Mouse (Mus musculus) forebrain, postnatal 0 days (tissue): ENCODE data around the gene Sik3. TPM values are rescaled to one million over a fixed set of nuclear protein-coding genes. Genes with fewer than 3 reads are reported as not detected.
A peak's percentile ranks its signal among the peaks of the same experiment; 100 is the strongest.

Experiments used
- ATAC-seq: fragments of 200-750 bp; cut with Nextera tagmentation; 2 replicates; pipeline ENCODE4 v1.8.0; 2017; ENCODE audit warnings: mild to moderate bottlenecking, moderate library complexity
- DNase-seq: peaks from one replicate; pipeline ENCODE4 v3.0.0-alpha.2; 2015
- H3K27ac ChIP-seq: fragments of 300-500 bp; sonication (generic); 2 replicates; pipeline ENCODE4 v1.5.1; 2014; ENCODE audit warnings: low read depth, mild to moderate bottlenecking, antibody characterized with exemption, low read length, moderate library complexity, mixed read lengths
- H3K27me3 ChIP-seq: fragments of 300-500 bp; sonication (generic); 2 replicates; pipeline ENCODE4 v1.6.1; 2014; ENCODE audit warnings: mild to moderate bottlenecking, low read length, mixed read lengths; ENCODE audit not compliant: insufficient read depth
- H3K36me3 ChIP-seq: fragments of 300-500 bp; sonication (generic); 2 replicates; pipeline ENCODE4 v1.6.1; 2014; ENCODE audit warnings: mild to moderate bottlenecking, moderate library complexity; ENCODE audit not compliant: insufficient read depth
- H3K4me1 ChIP-seq: fragments of 300-500 bp; sonication (generic); 2 replicates; pipeline ENCODE4 v1.6.1; 2014; ENCODE audit warnings: antibody characterized with exemption; ENCODE audit not compliant: insufficient read depth
- H3K4me2 ChIP-seq: fragments of 300-500 bp; sonication (generic); 2 replicates; pipeline ENCODE4 v1.6.1; 2014; ENCODE audit warnings: low read depth, mild to moderate bottlenecking, moderate library complexity
- H3K4me3 ChIP-seq: fragments of 300-500 bp; sonication (generic); 2 replicates; pipeline ENCODE4 v1.5.1; 2014; ENCODE audit warnings: low read depth, low read length, mixed read lengths
- H3K9ac ChIP-seq: fragments of 300-500 bp; sonication (generic); 2 replicates; pipeline ENCODE4 v1.6.1; 2014; ENCODE audit warnings: mild to moderate bottlenecking
- H3K9me3 ChIP-seq: fragments of 300-500 bp; sonication (generic); 2 replicates; pipeline ENCODE4 v1.6.1; 2016; ENCODE audit warnings: low read length
- CTCF ChIP-seq: sonication (generic); IDR thresholded peaks from 2 replicates; pipeline ENCODE4 v1.5.1; 2016; ENCODE audit warnings: antibody characterized with exemption, control low read depth, low read depth
- WGBS: fragments of 180-500 bp; shearing (Covaris S2); extraction: QIAGEN DNeasy Blood & Tissue Kit; methylation state at CpG from one replicate; pipeline ENCODE4 v1.1.7; 2014; 5-methylcytosine and 5-hydroxymethylcytosine counted together
- polyA plus RNA-seq: library from polyadenylated mRNA; unstranded; fragments of >200 nt; fragmentation: Nextera tagmentation; extraction: Ambion mirVana; gene quantifications from 2 replicates; pipeline ENCODE4 v1.2.1, GENCODE M21; 2015
- total RNA-seq: library from RNA; depleted of rRNA; stranded (reverse); fragments of >200 nt; gene quantifications from 2 replicates; pipeline ENCODE4 v1.2.3, GENCODE M21; 2014

Gene Sik3
- total and polyA plus RNA-seq, 2 experiments from 2014 or later, result 9.3 to 27.9 TPM

- peak overlapping the region; percentile 97 for H3K4me3 ChIP-seq
- H3K4me2 ChIP-seq, result peak overlapping the region; percentile 92
- no peaks in the 10 kb centered on the region for H3K27me3 ChIP-seq
- H3K27ac ChIP-seq, result peak overlapping the region; percentile 90
- no peaks in the 10 kb centered on the region for H3K9me3 ChIP-seq
- under 1% methylated on average over 23 of the region's 23 CpGs for WGBS
- H3K4me1 ChIP-seq, result peaks cover 11% of the 10 kb centered on the region; the same call in 1 of the 2 replicates
- DNase-seq (peak; percentile 40), ATAC-seq (no peak)
- H3K9ac ChIP-seq, result peak overlapping the region; percentile 86
- peak; percentile 39 for TF ChIP-seq CTCF
- H3K36me3 ChIP-seq, result 0 out of 2 replicates have a peak, but pooled peaks cover 1% of the 10 kb centered on the region
Observed at GRCm38 (mm10) chr9:45983676-45984408, 28.8 kb upstream of the Sik3 start.

- no peaks in the 10 kb centered on the region for H3K9me3 ChIP-seq
- H3K4me1 ChIP-seq, result peaks cover 11% of the 10 kb centered on the region; the same call in 1 of the 2 replicates
- no peaks in the 10 kb centered on the region for H3K27me3 ChIP-seq
- DNase-seq (peak; percentile 95), ATAC-seq (peak; percentile 97)
- H3K4me3 ChIP-seq, result peak overlapping the region; percentile 97
- TF ChIP-seq CTCF, result 0 out of 2 replicates have a peak, but pooled peaks have one; percentile 12
- no peaks in the 10 kb centered on the region for H3K36me3 ChIP-seq
- WGBS, result under 1% methylated on average over 49 of the region's 76 CpGs
- peak overlapping the region; percentile 86 for H3K9ac ChIP-seq
- peak overlapping the region; percentile 90 for H3K27ac ChIP-seq
- H3K4me2 ChIP-seq, result peak overlapping the region; percentile 92
Observed at GRCm38 (mm10) chr9:45984409-45985228, 28.0 kb upstream of the Sik3 start.

- Histone ChIP-seq H3K4me3 (peak overlapping the region; percentile 97), H3K27me3 (no peaks in the 10 kb centered on the region), H3K27ac (peak overlapping the region; percentile 90), H3K4me1 (peaks cover 11% of the 10 kb centered on the region; the same call in 1 of the 2 replicates), H3K9me3 (no peaks in the 10 kb centered on the region), H3K9ac (peak overlapping the region; percentile 86), H3K36me3 (no peaks in the 10 kb centered on the region), H3K4me2 (peak overlapping the region; percentile 92)
- ATAC-seq (peak; percentile 62), DNase-seq (no peak)
- no peak for TF ChIP-seq CTCF
- 1% methylated on average over 4 of the region's 4 CpGs for WGBS
Observed at GRCm38 (mm10) chr9:45985229-45985567, 27.4 kb upstream of the Sik3 start.

- no peak for TF ChIP-seq CTCF
- DNase-seq (no peak), ATAC-seq (peak; percentile 27; the same call in 1 of the 2 replicates)
- H3K4me2 ChIP-seq, result no peak overlapping the region
- no peak overlapping the region for H3K9ac ChIP-seq
- no peaks in the 10 kb centered on the region for H3K36me3 ChIP-seq
- 47% methylated on average over 4 of the region's 4 CpGs for WGBS
- no peaks in the 10 kb centered on the region for H3K9me3 ChIP-seq
- no peaks in the 10 kb centered on the region for H3K27me3 ChIP-seq
- H3K27ac ChIP-seq, result no peak overlapping the region
- no peak overlapping the region for H3K4me3 ChIP-seq
- no peaks in the 10 kb centered on the region for H3K4me1 ChIP-seq
Observed at GRCm38 (mm10) chr9:45999009-45999408, 13.6 kb upstream of the Sik3 start.

GRCm38 (mm10) chr9:46003729-46004128 lies 8.9 kb upstream of the Sik3 start:
- Histone ChIP-seq H3K9me3 (no peaks in the 10 kb centered on the region), H3K27me3 (no peaks in the 10 kb centered on the region), H3K4me1 (no peaks in the 10 kb centered on the region), H3K36me3 (no peaks in the 10 kb centered on the region), H3K9ac (no peak overlapping the region), H3K4me2 (no peak overlapping the region), H3K4me3 (no peak overlapping the region), H3K27ac (no peak overlapping the region)
- DNase-seq, result peak; percentile 93
- ATAC-seq, result peak; percentile 60; the same call in 1 of the 2 replicates
- peak; percentile 92 for TF ChIP-seq CTCF
- WGBS, result 8% methylated on average over 7 of the region's 7 CpGs

GRCm38 (mm10) chr9:46004529-46004928 lies 8.1 kb upstream of the Sik3 start:
- H3K4me1 ChIP-seq, result no peaks in the 10 kb centered on the region
- no peaks in the 10 kb centered on the region for H3K36me3 ChIP-seq
- no peak overlapping the region for H3K27ac ChIP-seq
- DNase-seq, result no peak
- no peak for ATAC-seq
- no peaks in the 10 kb centered on the region for H3K9me3 ChIP-seq
- 61% methylated on average over 3 of the region's 3 CpGs for WGBS
- H3K4me3 ChIP-seq, result no peak overlapping the region
- no peak for TF ChIP-seq CTCF
- no peaks in the 10 kb centered on the region for H3K27me3 ChIP-seq
- H3K4me2 ChIP-seq, result no peak overlapping the region
- H3K9ac ChIP-seq, result no peak overlapping the region

GRCm38 (mm10) chr9:46006224-46006623 lies 6.4 kb upstream of the Sik3 start:
- Histone ChIP-seq H3K36me3 (no peaks in the 10 kb centered on the region), H3K27me3 (no peaks in the 10 kb centered on the region), H3K27ac (no peak overlapping the region), H3K4me1 (no peaks in the 10 kb centered on the region), H3K4me2 (no peak overlapping the region), H3K9ac (no peak overlapping the region), H3K9me3 (no peaks in the 10 kb centered on the region), H3K4me3 (no peak overlapping the region)
- WGBS, result 59% methylated on average over 5 of the region's 5 CpGs
- ATAC-seq (no peak), DNase-seq (no peak)
- TF ChIP-seq CTCF, result no peak
